Mouse (Mus musculus) gastrocnemius, postnatal 10 days (tissue): ENCODE measurements at regions not wholly inside any gene's neighbourhood (a gene's known extent, or its start where the extent isn't known, plus 50 kb on each side); places are given as distances from the start of the nearest gene placed in this dataset.

Experiments used
- DNase-seq: peaks from one replicate; pipeline ENCODE4 v3.0.0; 2021; ENCODE audit warnings: mixed read lengths

DNA sequence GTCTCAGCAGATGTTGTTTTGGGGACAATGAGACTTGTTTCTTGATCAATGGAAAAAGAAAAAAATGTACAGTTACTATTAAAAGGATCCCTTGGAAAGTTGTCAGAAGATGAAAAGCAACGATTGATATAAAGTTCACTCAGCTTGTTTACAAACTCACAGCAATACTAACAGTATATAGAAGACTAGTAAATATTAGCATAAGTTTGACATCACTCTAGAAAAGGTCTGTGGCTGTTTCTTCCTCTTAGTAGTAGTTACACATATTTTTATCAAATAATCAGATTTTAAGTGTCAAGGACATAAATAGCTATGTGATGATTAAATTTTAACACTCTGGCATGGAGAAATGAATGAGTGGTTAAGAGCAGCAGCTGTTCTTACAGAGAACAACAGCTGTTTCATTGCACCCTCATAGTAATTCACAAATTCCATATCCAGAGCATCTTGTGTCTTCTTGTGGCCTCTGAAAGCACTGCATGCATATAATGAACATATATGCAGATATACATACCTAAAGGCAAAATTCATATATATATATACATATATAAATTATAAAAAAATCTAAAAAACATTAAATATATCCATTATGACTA is 179.1 kb upstream of the Pcdh10 start:
- no peak for DNase-seq

DNA sequence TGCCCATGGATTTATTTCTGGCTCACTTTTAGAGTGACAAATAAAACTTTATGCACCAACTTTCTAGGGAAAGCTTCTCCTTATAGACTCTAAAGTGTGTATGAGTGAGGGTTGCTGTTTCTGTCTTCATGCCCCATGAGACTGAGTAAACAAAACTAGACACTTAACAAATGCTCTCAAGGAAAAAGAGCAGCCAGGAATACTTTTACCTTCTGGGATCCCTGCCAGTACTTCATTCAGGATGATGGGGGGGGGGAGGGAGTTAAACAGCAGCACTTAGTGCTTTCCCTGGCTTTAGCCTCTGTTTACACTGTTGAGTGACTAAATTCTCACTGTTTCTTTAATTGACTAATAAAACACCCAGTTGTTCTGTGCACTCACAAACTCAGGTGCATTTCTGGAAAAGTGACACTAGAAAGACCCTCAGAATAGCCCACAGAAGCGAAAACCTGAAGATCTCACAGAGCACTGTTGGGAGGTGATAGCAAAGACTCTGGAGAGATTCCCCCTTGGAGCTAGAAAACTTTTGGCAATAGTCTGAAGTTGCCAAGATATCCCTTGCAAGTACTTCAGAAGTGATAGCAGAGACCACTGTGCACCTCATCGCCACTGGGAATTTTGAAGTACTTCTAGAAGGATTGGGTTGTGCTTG is 173.7 kb upstream of the Pcdh10 start:
- no peak for DNase-seq

- no peak for DNase-seq
These were observed 146.4 kb upstream of the Pcdh10 start for GRCm38 (mm10) chr3:45231641-45232433.

DNA sequence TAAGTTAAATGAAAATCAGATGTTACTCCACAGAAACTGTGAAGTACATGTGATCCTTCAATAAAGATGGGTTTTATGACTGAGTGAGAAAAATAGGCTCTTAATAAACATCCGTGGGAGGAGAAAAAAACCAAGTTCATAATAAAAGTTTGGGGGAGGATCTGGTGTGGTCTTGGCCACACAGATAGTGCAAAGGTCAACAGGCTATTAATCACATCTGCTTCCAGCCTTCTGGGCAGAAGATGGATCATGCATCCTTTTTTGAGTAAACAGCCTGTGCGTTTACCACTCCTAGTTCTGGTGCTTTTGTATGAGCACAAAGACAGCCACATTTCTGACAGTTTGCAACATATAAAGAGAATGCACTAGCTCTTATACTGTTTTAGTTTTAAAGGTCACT is 139.7 kb upstream of the Pcdh10 start:
- DNase-seq: no peak

DNA sequence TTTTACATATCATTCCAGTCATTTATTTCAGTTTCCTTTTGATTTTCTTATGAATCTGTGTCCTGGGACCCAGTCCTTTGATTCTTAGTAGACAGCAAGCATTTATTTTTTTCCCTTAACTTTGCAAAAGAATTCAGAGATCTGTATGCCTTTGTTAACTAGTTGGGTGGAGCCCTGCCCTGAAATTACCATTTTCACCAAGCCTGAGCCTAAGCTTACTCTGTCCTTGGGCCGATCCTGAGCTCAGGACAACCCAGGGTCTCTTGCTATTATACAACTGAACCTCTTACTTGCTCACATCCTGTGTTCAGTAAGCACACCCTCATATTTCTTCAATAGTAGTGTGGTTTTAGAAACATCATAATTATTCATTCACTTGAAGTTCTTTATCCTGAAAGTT is 132.7 kb upstream of the Pcdh10 start:
- DNase-seq: no peak

DNA sequence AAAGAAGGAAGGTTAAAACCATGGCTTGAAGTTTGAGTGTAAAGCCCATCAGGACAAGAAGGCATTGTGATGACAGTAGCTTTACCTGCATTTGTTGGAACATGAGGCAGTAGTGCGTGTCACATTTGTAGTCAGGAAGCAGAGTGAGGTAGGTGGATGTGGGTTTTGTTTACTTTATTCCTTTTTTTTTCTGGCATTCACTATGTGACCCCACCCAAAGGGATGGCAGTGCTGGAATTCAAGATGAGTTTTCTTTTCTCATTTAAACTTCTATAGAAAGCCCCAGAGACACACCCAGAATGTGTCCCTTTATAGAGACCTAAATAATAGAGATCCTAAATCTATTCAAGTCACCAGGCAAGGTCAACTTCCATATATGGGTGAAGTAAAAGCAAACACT is 131.6 kb upstream of the Pcdh10 start:
- DNase-seq: no peak

GRCm38 (mm10) chr3:45276783-45277182 is 101.4 kb upstream of the Pcdh10 start:
- DNase-seq: no peak

- DNase-seq: peak; percentile 49
These were observed 80.8 kb upstream of the Pcdh10 start for GRCm38 (mm10) chr3:45297242-45297853.

- DNase-seq: no peak
These were observed 58.9 kb upstream of the Pcdh10 start for GRCm38 (mm10) chr3:45319257-45319656.
